ENCODE assay signal across 10 mouse cellular contexts in genomic region chr11:99379568-99379967, GRCm38 (mm10). TPM values are rescaled to one million over a fixed set of nuclear protein-coding genes. Genes with fewer than 3 reads are reported as not detected.
DNase-seq lines count a peak whose midpoint lies in the region; ATAC-seq and TF ChIP-seq lines count a peak whose summit lies in the region.
"Had no signal": no experiment of that assay in that cellular context is flagged by ENCODE, and none has a peak within 500 bp of the region (broad histone marks: within the 10 kb centered on the region; RNA-seq: fewer than 3 reads in every experiment).

No protein-coding gene starts in this region.

- WGBS in kidney, adult 2 months: 16% methylated on average over 5 of the region's 5 CpGs
- WGBS in kidney, embryonic 15.5 days: 22% methylated on average over 5 of the region's 5 CpGs
- WGBS in embryonic facial prominence, embryonic 11.5 days: 16% methylated on average over 5 of the region's 5 CpGs
- 23% methylated on average over 5 of the region's 5 CpGs for WGBS in limb, embryonic 14.5 days

- ATAC-seq in kidney, embryonic 15.5 days (replicated peaks; ENCODE audit: low FRiP score): no peak
- ATAC-seq in embryonic facial prominence, embryonic 11.5 days (replicated peaks; ENCODE audit: insufficient number of reproducible peaks, low FRiP score, low TSS enrichment, low read depth): no peak
- ATAC-seq in limb, embryonic 14.5 days (ENCODE audit: low FRiP score, low read depth): no peak

- DNase-seq in kidney, adult 2 months: peak; percentile 73
- DNase-seq in adrenal gland, postnatal 25 days: peak; percentile 76
- DNase-seq in embryonic facial prominence, embryonic 11.5 days (ENCODE audit: low spot score): peak; percentile 77
- peak; percentile 85 for DNase-seq in induced T-regulatory cell, adult 2 months (ENCODE audit: low read depth)
- peak; percentile 25 for DNase-seq in limb, embryonic 14.5 days (ENCODE audit: low spot score)
- DNase-seq in retina, postnatal 1 day: peak; percentile 82
- DNase-seq in urinary bladder, adult 2 months (ENCODE audit: low spot score): peak; percentile 42

- H3K36me3 ChIP-seq in kidney, adult 2 months (ENCODE audit: control insufficient read depth, insufficient read depth, low read length): no peaks in the 10 kb centered on the region
- H3K36me3 ChIP-seq in kidney, embryonic 15.5 days: no peaks in the 10 kb centered on the region
- no peaks in the 10 kb centered on the region for H3K36me3 ChIP-seq in embryonic facial prominence, embryonic 11.5 days (replicated peaks; ENCODE audit: control insufficient read depth, insufficient read depth, low read depth, low read length)
- H3K36me3 ChIP-seq in limb, embryonic 14.5 days (ENCODE audit: control insufficient read depth, insufficient read depth, low read length): no peaks in the 10 kb centered on the region

- no peaks in the 10 kb centered on the region for H3K27me3 ChIP-seq in kidney, adult 2 months (replicated peaks; ENCODE audit: control insufficient read depth, insufficient read depth, low read length)
- peaks cover 3% of the 10 kb centered on the region; the same call in 1 of the 2 replicates for H3K27me3 ChIP-seq in kidney, embryonic 15.5 days
- no peaks in the 10 kb centered on the region for H3K27me3 ChIP-seq in embryonic facial prominence, embryonic 11.5 days (ENCODE audit: control insufficient read depth, insufficient read depth, low read length)
- H3K27me3 ChIP-seq in limb, embryonic 14.5 days (ENCODE audit: control insufficient read depth, insufficient read depth, low read length): no peaks in the 10 kb centered on the region

- no peak overlapping the region for H3K27ac ChIP-seq in kidney, adult 2 months (ENCODE audit: insufficient read depth, low read depth, low read length)
- no peak overlapping the region for H3K27ac ChIP-seq in kidney, embryonic 15.5 days
- no peak overlapping the region for H3K27ac ChIP-seq in embryonic facial prominence, embryonic 11.5 days (replicated peaks; ENCODE audit: low read depth, low read length)
- no peak overlapping the region for H3K27ac ChIP-seq in limb, embryonic 14.5 days (replicated peaks; ENCODE audit: low read depth, low read length)

- TF ChIP-seq POLR2A in kidney, adult 2 months (IDR thresholded peaks at IDR 0.05; ENCODE audit: low read depth, low read length): no peak
- no peak for TF ChIP-seq POLR2A in limb, embryonic 14.5 days (IDR thresholded peaks at IDR 0.05; ENCODE audit: borderline replicate concordance, extremely low read depth, insufficient read depth, insufficient read length)

- no peaks in the 10 kb centered on the region for H3K9me3 ChIP-seq in kidney, embryonic 15.5 days (replicated peaks)
- no peaks in the 10 kb centered on the region for H3K9me3 ChIP-seq in embryonic facial prominence, embryonic 11.5 days (replicated peaks; ENCODE audit: control insufficient read depth, low read length)
- no peaks in the 10 kb centered on the region for H3K9me3 ChIP-seq in limb, embryonic 14.5 days (ENCODE audit: control insufficient read depth, low read length)

- H3K9ac ChIP-seq in kidney, embryonic 15.5 days: no peak overlapping the region
- no peak overlapping the region for H3K9ac ChIP-seq in embryonic facial prominence, embryonic 11.5 days (replicated peaks; ENCODE audit: low read length)
- no peak overlapping the region for H3K9ac ChIP-seq in limb, embryonic 14.5 days (ENCODE audit: low read depth, low read length, severe bottlenecking)

- no peaks in the 10 kb centered on the region for H3K4me1 ChIP-seq in kidney, adult 2 months (ENCODE audit: control insufficient read depth, insufficient read depth, low read length)
- H3K4me1 ChIP-seq in kidney, embryonic 15.5 days: no peaks in the 10 kb centered on the region
- H3K4me1 ChIP-seq in embryonic facial prominence, embryonic 11.5 days (ENCODE audit: control insufficient read depth, insufficient read depth, low read length): no peaks in the 10 kb centered on the region
- H3K4me1 ChIP-seq in limb, embryonic 14.5 days (ENCODE audit: control insufficient read depth, insufficient read depth, low read length): no peaks in the 10 kb centered on the region

- TF ChIP-seq CTCF in kidney, adult 2 months (conservative IDR thresholded peaks at IDR 0.05; ENCODE audit: insufficient read depth, insufficient read length, low read depth, low read length): peak; percentile 91

- H3K4me3 ChIP-seq in kidney, adult 2 months (ENCODE audit: insufficient read depth, low read depth, low read length): no peak overlapping the region
- H3K4me3 ChIP-seq in kidney, embryonic 15.5 days (replicated peaks): no peak overlapping the region
- H3K4me3 ChIP-seq in embryonic facial prominence, embryonic 11.5 days (ENCODE audit: low read depth, low read length): no peak overlapping the region
- H3K4me3 ChIP-seq in limb, embryonic 14.5 days (replicated peaks; ENCODE audit: low read length): no peak overlapping the region

- no peak overlapping the region for H3K4me2 ChIP-seq in kidney, embryonic 15.5 days
- H3K4me2 ChIP-seq in embryonic facial prominence, embryonic 11.5 days (ENCODE audit: low read depth, low read length): no peak overlapping the region
- H3K4me2 ChIP-seq in limb, embryonic 14.5 days (replicated peaks; ENCODE audit: low read depth, low read length, severe bottlenecking): no peak overlapping the region

RNA-seq across cellular contexts. Expression of gene Krt28, which starts 4.9 kb away (rescaled TPM):
- 0.05 TPM in 1 of 2 replicates, not detected in the other for polyA plus RNA-seq in kidney, adult 2 months (2012; rRNA removed)
- polyA plus RNA-seq in kidney, embryonic 15.5 days (2015; fragmentation: Nextera tagmentation; extraction: Ambion mirVana): 0.10 and 0.31 TPM in 2 replicates
- total RNA-seq in adrenal gland, postnatal 25 days (2021): not detected in 2 replicates
- polyA plus RNA-seq in embryonic facial prominence, embryonic 11.5 days (2014; fragmentation: Nextera tagmentation; extraction: Ambion mirVana): 0.34 TPM in 1 of 2 replicates, not detected in the other
- polyA plus RNA-seq in limb, embryonic 14.5 days (2012; rRNA removed): 0.16 and 0.22 TPM in 2 replicates
- polyA plus RNA-seq in limb, embryonic 14.5 days (2014; fragmentation: Nextera tagmentation; extraction: Ambion mirVana): 0.28 TPM in 1 of 2 replicates, not detected in the other
- polyA plus RNA-seq in urinary bladder, adult 2 months (2012; rRNA removed): not detected in 2 replicates
- polyA plus RNA-seq: heart, embryonic 14.5 days had no signal

RNA-seq across cellular contexts. Expression of gene Krt10, which starts 9.6 kb away (rescaled TPM):
- 2.4 and 3.1 TPM in 2 replicates for polyA plus RNA-seq in kidney, adult 2 months (2012; rRNA removed)
- 28.7 and 35.2 TPM in 2 replicates for polyA plus RNA-seq in kidney, embryonic 15.5 days (2015; fragmentation: Nextera tagmentation; extraction: Ambion mirVana)
- 4.3 and 7.7 TPM in 2 replicates for total RNA-seq in adrenal gland, postnatal 25 days (2021)
- polyA plus RNA-seq in embryonic facial prominence, embryonic 11.5 days (2014; fragmentation: Nextera tagmentation; extraction: Ambion mirVana): 26.7 and 30.1 TPM in 2 replicates
- 131 and 242 TPM in 2 replicates for polyA plus RNA-seq in limb, embryonic 14.5 days (2012; rRNA removed)
- polyA plus RNA-seq in limb, embryonic 14.5 days (2014; fragmentation: Nextera tagmentation; extraction: Ambion mirVana): 119 and 176 TPM in 2 replicates
- 9.1 and 11.0 TPM in 2 replicates for polyA plus RNA-seq in urinary bladder, adult 2 months (2012; rRNA removed)

RNA-seq across cellular contexts. Expression of gene Krt27, which starts 28.7 kb away (rescaled TPM):
- polyA plus RNA-seq in kidney, adult 2 months (2012; rRNA removed): not detected in 2 replicates
- polyA plus RNA-seq in kidney, embryonic 15.5 days (2015; fragmentation: Nextera tagmentation; extraction: Ambion mirVana): not detected in 2 replicates
- total RNA-seq in adrenal gland, postnatal 25 days (2021): not detected in 2 replicates
- 0.13 TPM in 1 of 2 replicates, not detected in the other for polyA plus RNA-seq in embryonic facial prominence, embryonic 11.5 days (2014; fragmentation: Nextera tagmentation; extraction: Ambion mirVana)
- not detected in 2 replicates for polyA plus RNA-seq in limb, embryonic 14.5 days (2012; rRNA removed)
- polyA plus RNA-seq in limb, embryonic 14.5 days (2014; fragmentation: Nextera tagmentation; extraction: Ambion mirVana): not detected in 2 replicates
- polyA plus RNA-seq in urinary bladder, adult 2 months (2012; rRNA removed): not detected in 2 replicates
- polyA plus RNA-seq: heart, embryonic 14.5 days; stomach, embryonic 16.5 days had no signal

RNA-seq across cellular contexts. Expression of gene Krt26, which starts 41.8 kb away (rescaled TPM):
- not detected in 2 replicates for polyA plus RNA-seq in kidney, adult 2 months (2012; rRNA removed)
- polyA plus RNA-seq in kidney, embryonic 15.5 days (2015; fragmentation: Nextera tagmentation; extraction: Ambion mirVana): 0.09 TPM in 1 of 2 replicates, not detected in the other
- not detected in 2 replicates for total RNA-seq in adrenal gland, postnatal 25 days (2021)
- 0.08 and 0.14 TPM in 2 replicates for polyA plus RNA-seq in embryonic facial prominence, embryonic 11.5 days (2014; fragmentation: Nextera tagmentation; extraction: Ambion mirVana)
- polyA plus RNA-seq in limb, embryonic 14.5 days (2012; rRNA removed): not detected in 2 replicates
- not detected in 2 replicates for polyA plus RNA-seq in limb, embryonic 14.5 days (2014; fragmentation: Nextera tagmentation; extraction: Ambion mirVana)
- polyA plus RNA-seq in urinary bladder, adult 2 months (2012; rRNA removed): not detected in 2 replicates
- polyA plus RNA-seq: heart, embryonic 14.5 days; stomach, embryonic 16.5 days had no signal

RNA-seq across cellular contexts. Expression of gene Krt12, which starts 42.5 kb away (rescaled TPM):
- polyA plus RNA-seq in kidney, adult 2 months (2012; rRNA removed): not detected in 2 replicates
- polyA plus RNA-seq in kidney, embryonic 15.5 days (2015; fragmentation: Nextera tagmentation; extraction: Ambion mirVana): not detected in 2 replicates
- not detected in 2 replicates for total RNA-seq in adrenal gland, postnatal 25 days (2021)
- polyA plus RNA-seq in embryonic facial prominence, embryonic 11.5 days (2014; fragmentation: Nextera tagmentation; extraction: Ambion mirVana): not detected in 2 replicates
- polyA plus RNA-seq in limb, embryonic 14.5 days (2012; rRNA removed): 0.03 TPM in 1 of 2 replicates, not detected in the other
- 0.11 TPM in 1 of 2 replicates, not detected in the other for polyA plus RNA-seq in limb, embryonic 14.5 days (2014; fragmentation: Nextera tagmentation; extraction: Ambion mirVana)
- 0.15 and 0.18 TPM in 2 replicates for polyA plus RNA-seq in urinary bladder, adult 2 months (2012; rRNA removed)
- polyA plus RNA-seq: heart, embryonic 14.5 days had no signal

Comparison
In these comparisons a context has a peak if more than half of its experiments do, and no peak if none do; other contexts are left out.
1. DNase-seq: peak in every context shown above with its lines; median percentile 85 in induced T-regulatory cell, adult 2 months; 82 in retina, postnatal 1 day; 77 in embryonic facial prominence, embryonic 11.5 days; 76 in adrenal gland, postnatal 25 days; 73 in kidney, adult 2 months; 42 in urinary bladder, adult 2 months; 25 in limb, embryonic 14.5 days.